In genomic region chrX:157346201-157346600, GRCm38 (mm10) we compare ENCODE assay signal across 17 mouse cellular contexts.
DNase-seq lines count a peak whose midpoint lies in the region; ATAC-seq and TF ChIP-seq lines count a peak whose summit lies in the region.
"Had no signal": no experiment of that assay in that cellular context is flagged by ENCODE, and none has a peak within 500 bp of the region (broad histone marks: within the 10 kb centered on the region; RNA-seq: fewer than 3 reads in every experiment).

No protein-coding gene starts in this region.

- TF ChIP-seq CTCF in heart, adult 2 months (IDR thresholded peaks at IDR 0.05): no peak
- no peak for TF ChIP-seq CTCF in lung, embryonic 14.5 days (IDR thresholded peaks at IDR 0.05; ENCODE audit: low read depth)

- no peaks in the 10 kb centered on the region for H3K36me3 ChIP-seq in heart, adult 2 months (ENCODE audit: control insufficient read depth, insufficient read depth, low read length)
- H3K36me3 ChIP-seq in lung, embryonic 14.5 days (ENCODE audit: insufficient read depth): no peaks in the 10 kb centered on the region
- H3K36me3 ChIP-seq in midbrain, embryonic 16.5 days (ENCODE audit: control insufficient read depth, insufficient read depth, low read length): no peaks in the 10 kb centered on the region
- H3K36me3 ChIP-seq: embryonic facial prominence, embryonic 12.5 days; forebrain, embryonic 15.5 days; heart, embryonic 15.5 days; hindbrain, embryonic 10.5 days had no signal

- peak; percentile 47; the same call in 1 of the 2 replicates for ATAC-seq in lung, embryonic 14.5 days (ENCODE audit: insufficient read depth)
- ATAC-seq in midbrain, embryonic 16.5 days: no peak
- ATAC-seq: forebrain, embryonic 15.5 days had no signal

- WGBS in heart, adult 2 months: 78% methylated on average over 6 of the region's 6 CpGs
- 74% methylated on average over 6 of the region's 6 CpGs for WGBS in lung, embryonic 14.5 days
- 92% methylated on average over 6 of the region's 6 CpGs for WGBS in midbrain, embryonic 16.5 days

- no peak for TF ChIP-seq POLR2A in heart, adult 2 months (IDR thresholded peaks at IDR 0.05; ENCODE audit: insufficient read depth, low read depth, low read length)

- H3K4me1 ChIP-seq in heart, adult 2 months (ENCODE audit: control insufficient read depth, insufficient read depth, low read length): no peaks in the 10 kb centered on the region
- H3K4me1 ChIP-seq in lung, embryonic 14.5 days (ENCODE audit: insufficient read depth): no peaks in the 10 kb centered on the region
- H3K4me1 ChIP-seq in midbrain, embryonic 16.5 days (ENCODE audit: control insufficient read depth, insufficient read depth, low read length): no peaks in the 10 kb centered on the region
- H3K4me1 ChIP-seq: embryonic facial prominence, embryonic 12.5 days; forebrain, embryonic 15.5 days; heart, embryonic 15.5 days; hindbrain, embryonic 10.5 days had no signal

- no peak overlapping the region for H3K27ac ChIP-seq in heart, adult 2 months
- H3K27ac ChIP-seq in lung, embryonic 14.5 days (ENCODE audit: low read depth): no peak overlapping the region
- no peak overlapping the region for H3K27ac ChIP-seq in midbrain, embryonic 16.5 days (ENCODE audit: low read length)
- H3K27ac ChIP-seq: embryonic facial prominence, embryonic 12.5 days; forebrain, embryonic 15.5 days; heart, embryonic 15.5 days; hindbrain, embryonic 10.5 days; hindbrain, embryonic 14.5 days had no signal

- no peaks in the 10 kb centered on the region for H3K27me3 ChIP-seq in heart, adult 2 months (ENCODE audit: control insufficient read depth, insufficient read depth, low read length)
- H3K27me3 ChIP-seq in lung, embryonic 14.5 days (ENCODE audit: insufficient read depth, low read length): no peaks in the 10 kb centered on the region
- H3K27me3 ChIP-seq in midbrain, embryonic 16.5 days (ENCODE audit: control insufficient read depth, insufficient read depth, low read depth, low read length): no peaks in the 10 kb centered on the region
- H3K27me3 ChIP-seq: embryonic facial prominence, embryonic 12.5 days; forebrain, embryonic 15.5 days; heart, embryonic 15.5 days had no signal

- H3K79me2 ChIP-seq in heart, adult 2 months (replicated peaks; ENCODE audit: control insufficient read depth, insufficient read depth, low read length): no peaks in the 10 kb centered on the region

- H3K9ac ChIP-seq in heart, adult 2 months (ENCODE audit: low read depth, low read length): no peak overlapping the region
- H3K9ac ChIP-seq in lung, embryonic 14.5 days: no peak overlapping the region
- no peak overlapping the region for H3K9ac ChIP-seq in midbrain, embryonic 16.5 days (ENCODE audit: low read depth, low read length)
- H3K9ac ChIP-seq: embryonic facial prominence, embryonic 12.5 days; forebrain, embryonic 15.5 days; heart, embryonic 15.5 days; hindbrain, embryonic 14.5 days had no signal

- H3K4me3 ChIP-seq in heart, adult 2 months: no peak overlapping the region
- no peak overlapping the region for H3K4me3 ChIP-seq in lung, embryonic 14.5 days (ENCODE audit: low read depth, low read length)
- H3K4me3 ChIP-seq in midbrain, embryonic 16.5 days (ENCODE audit: low read depth, low read length): no peak overlapping the region
- H3K4me3 ChIP-seq: embryonic facial prominence, embryonic 12.5 days; forebrain, embryonic 15.5 days; heart, embryonic 15.5 days; hindbrain, embryonic 10.5 days had no signal

- H3K9me3 ChIP-seq in lung, embryonic 14.5 days (ENCODE audit: low read depth, low read length): no peaks in the 10 kb centered on the region
- no peaks in the 10 kb centered on the region for H3K9me3 ChIP-seq in midbrain, embryonic 16.5 days (replicated peaks; ENCODE audit: control insufficient read depth, low read length, poor library complexity, severe bottlenecking)
- H3K9me3 ChIP-seq: embryonic facial prominence, embryonic 12.5 days; forebrain, embryonic 15.5 days; heart, embryonic 15.5 days; hindbrain, embryonic 10.5 days had no signal

- TF ChIP-seq EP300 in heart, adult 2 months (IDR thresholded peaks at IDR 0.05; ENCODE audit: insufficient read depth, low read depth, low read length): no peak

- peak; percentile 14 to 18 for DNase-seq in heart, postnatal 10 days
- no peak for DNase-seq in heart, adult 2 months
- DNase-seq in lung, embryonic 14.5 days: peak; percentile 9
- no peak for DNase-seq in lung, adult 18-20 months
- peak; percentile 5 for DNase-seq in lung, postnatal 10 days
- DNase-seq in kidney, postnatal 14 days: no peak
- DNase-seq: adrenal gland, postnatal 10 days; cerebellum, adult 11 months; cerebellum, adult 8-10 months; cerebellum, postnatal 25 days; gastrocnemius, postnatal 10 days had no signal

- intact Hi-C loops in heart, postnatal 10 days (cut with DNase I): no loop called here
- intact Hi-C loops in heart, adult 2 months (cut with DNase I): no loop called here

- H3K4me2 ChIP-seq in lung, embryonic 14.5 days: no peak overlapping the region
- H3K4me2 ChIP-seq in midbrain, embryonic 16.5 days (ENCODE audit: low read length): no peak overlapping the region
- H3K4me2 ChIP-seq: embryonic facial prominence, embryonic 12.5 days; forebrain, embryonic 15.5 days; heart, embryonic 15.5 days; hindbrain, embryonic 14.5 days had no signal

Comparison
In these comparisons a context has a peak if more than half of its experiments do, and no peak if none do; other contexts are left out.
1. DNase-seq: peak in heart, postnatal 10 days (2 of 2), lung, embryonic 14.5 days (single experiment) and lung, postnatal 10 days (single experiment); none in heart, adult 2 months (0 of 2), lung, adult 18-20 months (0 of 2) and kidney, postnatal 14 days (single experiment).